Mouse (Mus musculus): ENCODE results near the gene Dph2. TPM values are rescaled to one million over a fixed set of nuclear protein-coding genes. Genes with fewer than 3 reads are reported as not detected.

Dph2 gene
- polyA plus RNA-seq, 1 experiment from 2014 or later, result 28.4 TPM

DNA sequence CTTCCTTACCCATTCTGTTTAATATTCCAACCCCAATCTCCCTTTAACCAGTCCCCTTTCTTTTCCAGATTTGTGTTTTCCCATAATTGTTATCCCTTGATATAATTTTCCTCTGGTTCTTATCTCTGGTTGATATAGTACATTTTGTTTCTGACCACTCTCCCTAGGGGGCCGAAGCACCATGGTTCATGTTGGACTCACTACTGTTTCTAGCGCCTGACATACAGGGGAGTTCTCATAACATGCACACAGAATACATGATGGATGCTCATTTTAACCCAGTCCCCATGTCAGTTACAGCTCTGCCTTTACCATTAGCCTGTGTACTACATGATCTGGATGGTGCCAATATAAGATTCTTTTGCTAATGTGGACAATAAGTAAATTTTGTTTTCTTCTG is 3.9 kb downstream of the Dph2 start:
- Histone ChIP-seq H3K36me3 (ENCODE audit: control insufficient read depth, insufficient read depth, low read length) (no peaks in the 10 kb centered on the region; the same call in 1 of the 2 replicates), H3K27ac (ENCODE audit: low read depth, low read length) (no peak overlapping the region), H3K4me2 (ENCODE audit: low read depth, low read length, severe bottlenecking) (peak overlapping the region; percentile 91; the same call in 1 of the 2 replicates), H3K4me3 (ENCODE audit: low read depth, low read length) (peak overlapping the region; percentile 87), H3K9me3 (ENCODE audit: control insufficient read depth, low read length) (no peaks in the 10 kb centered on the region), H3K9ac (ENCODE audit: low read length) (no peak overlapping the region), H3K27me3 (ENCODE audit: control insufficient read depth, insufficient read depth, low read length) (no peaks in the 10 kb centered on the region), H3K4me1 (replicated peaks; ENCODE audit: control insufficient read depth, insufficient read depth, low read length) (peaks cover 26% of the 10 kb centered on the region)
- WGBS, result 73% methylated on average over 2 of the region's 2 CpGs
- ATAC-seq (replicated peaks; ENCODE audit: low FRiP score), result no peak
- DNase-seq (ENCODE audit: low spot score), result no peak

DNA sequence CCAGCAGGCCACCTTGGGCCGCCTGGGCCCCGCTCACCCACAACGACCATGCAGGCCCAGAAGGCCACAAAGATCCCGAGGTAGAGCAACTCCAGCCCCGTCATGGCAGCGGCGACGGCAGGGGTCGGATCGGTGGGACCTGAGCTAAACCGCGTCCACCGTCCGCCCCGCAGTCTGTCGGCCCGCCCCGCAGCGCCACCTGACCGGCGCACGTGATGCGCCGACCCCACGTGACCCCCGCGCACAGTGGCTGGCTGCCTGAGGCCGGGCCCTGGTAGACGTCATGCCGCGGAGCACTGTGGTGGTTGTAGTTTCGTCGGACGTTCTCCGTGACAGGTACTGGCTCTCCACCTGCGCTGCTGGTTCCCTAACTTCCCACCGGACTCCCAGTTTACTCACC is 4.7 kb downstream of the Dph2 start, which contains the start of gene Atp6v0b:
TSS of gene Atp6v0b (minus strand) at position 201 of the 400 bp plus-strand sequence.
- Histone ChIP-seq H3K9ac (ENCODE audit: low read length) (peak within 1 kb of the TSS; percentile 82), H3K4me1 (replicated peaks; ENCODE audit: control insufficient read depth, insufficient read depth, low read length) (peaks cover 26% of the 10 kb centered on the region), H3K9me3 (ENCODE audit: control insufficient read depth, low read length) (no peaks in the 10 kb centered on the region), H3K27ac (ENCODE audit: low read depth, low read length) (peak within 1 kb of the TSS; percentile 31; the same call in 1 of the 2 replicates), H3K4me3 (ENCODE audit: low read depth, low read length) (peak within 1 kb of the TSS; percentile 87), H3K27me3 (ENCODE audit: control insufficient read depth, insufficient read depth, low read length) (no peaks in the 10 kb centered on the region), H3K36me3 (ENCODE audit: control insufficient read depth, insufficient read depth, low read length) (no peaks in the 10 kb centered on the region; the same call in 1 of the 2 replicates), H3K4me2 (ENCODE audit: low read depth, low read length, severe bottlenecking) (peak within 1 kb of the TSS; percentile 91)
- ATAC-seq (replicated peaks; ENCODE audit: low FRiP score) (peak; percentile 88), DNase-seq (ENCODE audit: low spot score) (peak; percentile 95)
- WGBS, result under 1% methylated on average over 35 of the region's 37 CpGs

DNA sequence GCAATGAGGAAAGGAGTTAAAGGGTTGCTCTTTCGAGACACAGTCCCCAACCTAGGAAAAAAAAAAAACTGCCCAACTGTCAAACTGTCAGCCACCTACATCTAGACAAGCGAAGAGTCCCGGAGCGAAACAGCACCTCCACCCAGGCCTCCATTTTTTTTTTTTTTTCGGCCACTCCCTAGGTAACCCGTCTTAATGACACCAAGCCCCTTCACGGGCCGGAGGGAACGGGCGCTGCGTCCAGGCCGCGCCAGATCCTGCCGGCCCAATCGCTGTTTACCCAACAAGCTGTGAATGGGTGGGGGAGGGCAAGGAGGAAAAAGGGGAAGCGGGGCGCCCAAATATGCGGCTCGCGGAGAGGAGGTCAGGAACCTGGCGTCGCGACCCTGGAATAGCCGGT is 5.2 kb downstream of the Dph2 start:
- DNase-seq (ENCODE audit: low spot score), result no peak
- H3K4me1 ChIP-seq (replicated peaks; ENCODE audit: control insufficient read depth, insufficient read depth, low read length), result peaks cover 25% of the 10 kb centered on the region
- H3K27me3 ChIP-seq (ENCODE audit: control insufficient read depth, insufficient read depth, low read length), result no peaks in the 10 kb centered on the region
- 4% methylated on average over 23 of the region's 24 CpGs for WGBS
- H3K36me3 ChIP-seq (ENCODE audit: control insufficient read depth, insufficient read depth, low read length), result no peaks in the 10 kb centered on the region; the same call in 1 of the 2 replicates
- no peaks in the 10 kb centered on the region for H3K9me3 ChIP-seq (ENCODE audit: control insufficient read depth, low read length)
- H3K4me3 ChIP-seq (ENCODE audit: low read depth, low read length), result peak overlapping the region; percentile 87
- H3K9ac ChIP-seq (ENCODE audit: low read length), result peak overlapping the region; percentile 82
- no peak; the same call in 1 of the 2 replicates for ATAC-seq (replicated peaks; ENCODE audit: low FRiP score)
- H3K27ac ChIP-seq (ENCODE audit: low read depth, low read length), result peak overlapping the region; percentile 31; the same call in 1 of the 2 replicates
- peak overlapping the region; percentile 91 for H3K4me2 ChIP-seq (ENCODE audit: low read depth, low read length, severe bottlenecking)

DNA sequence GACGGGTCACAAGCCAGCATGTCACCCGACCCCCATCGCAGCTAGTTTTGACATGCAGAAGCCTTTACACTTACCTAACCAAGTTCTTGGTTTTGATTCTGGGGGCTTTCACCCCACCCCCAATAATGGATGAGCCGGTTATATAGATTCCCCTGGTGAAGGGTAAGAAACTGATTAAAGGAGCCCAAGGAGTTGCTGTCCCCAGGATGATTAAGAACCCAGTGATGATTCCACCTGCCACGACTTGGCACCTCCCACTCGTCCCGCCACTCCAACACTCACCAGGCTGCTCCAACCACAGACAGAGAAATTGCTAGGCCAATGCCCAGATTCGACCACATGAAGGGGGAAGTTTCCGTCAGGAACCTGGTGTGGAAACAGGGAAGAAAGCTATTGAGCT is 5.8 kb downstream of the Dph2 start:
- H3K4me3 ChIP-seq (ENCODE audit: low read depth, low read length), result peak overlapping the region; percentile 87; the same call in 1 of the 2 replicates

DNA sequence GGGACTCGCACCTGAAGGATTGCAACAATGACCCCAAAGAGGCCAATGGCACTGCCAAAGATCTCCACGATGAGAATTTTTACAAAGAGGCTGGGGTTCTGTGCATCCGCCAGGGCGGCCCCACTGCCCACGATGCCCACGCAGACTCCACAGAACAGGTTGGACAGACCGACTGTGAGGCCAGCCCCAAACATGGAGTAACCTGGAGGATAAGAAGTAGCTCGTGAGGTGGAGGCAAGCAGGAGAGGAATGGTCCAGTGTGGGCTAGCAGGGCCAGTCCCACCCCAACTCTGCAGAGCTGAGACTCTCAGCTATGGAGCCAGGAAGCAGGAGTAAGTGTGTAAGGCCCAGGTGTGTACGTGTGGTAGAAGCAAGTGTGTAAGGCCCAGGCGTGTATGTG is 6.7 kb downstream of the Dph2 start:
- 93% methylated on average over 10 of the region's 10 CpGs for WGBS
- no peaks in the 10 kb centered on the region; the same call in 1 of the 2 replicates for H3K36me3 ChIP-seq (ENCODE audit: control insufficient read depth, insufficient read depth, low read length)
- no peak overlapping the region for H3K4me3 ChIP-seq (ENCODE audit: low read depth, low read length)
- no peaks in the 10 kb centered on the region for H3K27me3 ChIP-seq (ENCODE audit: control insufficient read depth, insufficient read depth, low read length)
- ATAC-seq (replicated peaks; ENCODE audit: low FRiP score), result no peak
- DNase-seq (ENCODE audit: low spot score), result no peak
- no peak overlapping the region for H3K9ac ChIP-seq (ENCODE audit: low read length)
- no peak overlapping the region for H3K4me2 ChIP-seq (ENCODE audit: low read depth, low read length, severe bottlenecking)
- no peak overlapping the region for H3K27ac ChIP-seq (ENCODE audit: low read depth, low read length)
- peaks cover 18% of the 10 kb centered on the region; the same call in 1 of the 2 replicates for H3K4me1 ChIP-seq (replicated peaks; ENCODE audit: control insufficient read depth, insufficient read depth, low read length)
- no peaks in the 10 kb centered on the region for H3K9me3 ChIP-seq (ENCODE audit: control insufficient read depth, low read length)

More for the DNA sequence above, 5.8 kb downstream of the Dph2 start:
- Histone ChIP-seq H3K9ac (ENCODE audit: low read length) (no peak overlapping the region), H3K27me3 (ENCODE audit: control insufficient read depth, insufficient read depth, low read length) (no peaks in the 10 kb centered on the region), H3K27ac (ENCODE audit: low read depth, low read length) (no peak overlapping the region), H3K4me2 (ENCODE audit: low read depth, low read length, severe bottlenecking) (peak overlapping the region; percentile 91; the same call in 1 of the 2 replicates), H3K36me3 (ENCODE audit: control insufficient read depth, insufficient read depth, low read length) (no peaks in the 10 kb centered on the region; the same call in 1 of the 2 replicates), H3K9me3 (ENCODE audit: control insufficient read depth, low read length) (no peaks in the 10 kb centered on the region), H3K4me1 (replicated peaks; ENCODE audit: control insufficient read depth, insufficient read depth, low read length) (peaks cover 21% of the 10 kb centered on the region; the same call in 1 of the 2 replicates)
- ATAC-seq (replicated peaks; ENCODE audit: low FRiP score) (no peak), DNase-seq (ENCODE audit: low spot score) (no peak)
- WGBS, result 86% methylated on average over 9 of the region's 9 CpGs

DNA sequence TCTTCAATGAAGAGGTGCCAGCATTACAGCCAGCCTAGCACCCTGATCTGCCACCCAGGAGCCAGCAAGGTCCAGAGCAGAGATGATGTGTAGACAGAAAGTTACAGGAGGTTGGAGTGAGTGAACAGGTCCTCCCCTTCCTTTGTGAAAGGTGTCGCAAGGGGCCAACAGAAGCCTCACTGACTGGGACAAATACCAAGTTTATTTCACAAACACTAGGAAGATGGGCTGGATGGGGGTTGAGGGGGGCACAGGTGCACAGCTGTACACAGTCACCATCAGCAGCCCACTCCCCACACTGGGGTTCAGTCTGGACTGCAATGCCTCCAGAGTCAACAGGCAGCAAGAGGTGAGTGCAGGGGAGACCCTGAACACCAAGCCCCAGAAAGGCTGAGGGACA is 7.7 kb downstream of the Dph2 start:
- WGBS, result 100% methylated on average over 1 of the region's 1 CpGs
- ATAC-seq (replicated peaks; ENCODE audit: low FRiP score) (no peak), DNase-seq (ENCODE audit: low spot score) (no peak)
- H3K27me3 ChIP-seq (ENCODE audit: control insufficient read depth, insufficient read depth, low read length), result no peaks in the 10 kb centered on the region
- no peak overlapping the region for H3K27ac ChIP-seq (ENCODE audit: low read depth, low read length)
- 0 out of 2 replicates have a peak overlapping the region, but pooled peaks have one; percentile 8 for H3K9ac ChIP-seq (ENCODE audit: low read length)
- H3K9me3 ChIP-seq (ENCODE audit: control insufficient read depth, low read length), result no peaks in the 10 kb centered on the region
- H3K4me2 ChIP-seq (ENCODE audit: low read depth, low read length, severe bottlenecking), result peak overlapping the region; percentile 89; the same call in 1 of the 2 replicates
- no peak overlapping the region for H3K4me3 ChIP-seq (ENCODE audit: low read depth, low read length)
- peaks cover 18% of the 10 kb centered on the region; the same call in 1 of the 2 replicates for H3K4me1 ChIP-seq (replicated peaks; ENCODE audit: control insufficient read depth, insufficient read depth, low read length)
- no peaks in the 10 kb centered on the region; the same call in 1 of the 2 replicates for H3K36me3 ChIP-seq (ENCODE audit: control insufficient read depth, insufficient read depth, low read length)

DNA sequence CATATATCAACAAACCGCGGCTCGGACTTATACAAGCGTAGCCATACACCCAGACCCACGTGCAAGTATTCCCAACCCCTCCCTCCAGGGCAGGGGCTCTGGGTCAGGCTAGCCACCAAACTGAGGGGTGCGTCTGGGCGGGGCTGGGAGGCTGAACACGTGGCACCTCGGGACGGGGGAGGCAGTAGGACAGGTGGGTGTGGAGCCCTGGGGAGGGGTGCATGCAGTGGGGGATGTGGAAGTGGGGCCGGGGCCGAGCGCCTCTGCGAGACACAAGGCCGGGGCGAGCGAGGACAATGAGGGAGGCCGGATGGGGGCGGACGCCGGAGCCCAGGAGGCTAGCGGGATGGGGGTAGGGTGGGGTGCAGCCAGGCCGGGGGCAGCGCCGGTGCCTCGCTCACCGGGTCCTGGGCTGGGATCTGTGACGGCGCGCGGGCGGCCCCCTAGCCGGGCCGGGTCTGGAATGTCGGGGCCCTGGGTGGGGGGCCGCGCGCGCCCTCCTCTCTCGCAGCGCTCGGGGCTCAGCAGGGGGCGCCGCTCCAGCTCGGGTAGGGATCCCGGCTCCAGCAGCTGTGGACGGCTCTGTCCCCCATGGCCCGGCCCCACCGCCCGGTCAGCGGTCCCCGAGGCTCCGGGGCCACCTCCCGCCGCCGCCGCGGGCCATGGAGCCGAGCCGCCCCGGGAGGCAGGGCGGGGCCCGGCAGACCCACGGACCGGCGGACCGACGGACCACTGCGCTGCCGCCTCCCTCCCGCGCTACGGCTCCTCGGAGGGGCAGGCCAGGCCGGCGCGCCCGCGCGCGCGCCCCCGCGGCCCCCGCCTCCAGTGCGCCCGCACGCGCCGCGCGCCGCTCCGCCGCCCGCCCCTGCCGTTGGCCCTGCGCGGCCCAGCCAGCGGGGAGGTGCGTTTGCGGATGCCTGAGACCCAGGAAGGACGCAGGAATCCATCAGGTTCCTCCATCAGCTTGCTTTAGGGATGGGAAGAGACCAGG is 8.8 kb downstream of the Dph2 start, which contains the start of gene B4galt2:
TSS of gene B4galt2 (minus strand) at position 787 of the 991 bp plus-strand sequence.
- H3K27me3 ChIP-seq (ENCODE audit: control insufficient read depth, insufficient read depth, low read length), result no peaks in the 10 kb centered on the region
- H3K4me3 ChIP-seq (ENCODE audit: low read depth, low read length), result peak within 1 kb of the TSS; percentile 84
- H3K4me1 ChIP-seq (replicated peaks; ENCODE audit: control insufficient read depth, insufficient read depth, low read length), result peaks cover 18% of the 10 kb centered on the region; the same call in 1 of the 2 replicates
- no peaks in the 10 kb centered on the region; the same call in 1 of the 2 replicates for H3K36me3 ChIP-seq (ENCODE audit: control insufficient read depth, insufficient read depth, low read length)
- peak within 1 kb of the TSS; percentile 89 for H3K4me2 ChIP-seq (ENCODE audit: low read depth, low read length, severe bottlenecking)
- DNase-seq (ENCODE audit: low spot score) (peak; percentile 81), ATAC-seq (replicated peaks; ENCODE audit: low FRiP score) (peak; percentile 45)
- no peaks in the 10 kb centered on the region for H3K9me3 ChIP-seq (ENCODE audit: control insufficient read depth, low read length)
- under 1% methylated on average over 73 of the region's 103 CpGs for WGBS
- peak within 1 kb of the TSS; percentile 18; the same call in 1 of the 2 replicates for H3K27ac ChIP-seq (ENCODE audit: low read depth, low read length)
- H3K9ac ChIP-seq (ENCODE audit: low read length), result peak within 1 kb of the TSS; percentile 91

DNA sequence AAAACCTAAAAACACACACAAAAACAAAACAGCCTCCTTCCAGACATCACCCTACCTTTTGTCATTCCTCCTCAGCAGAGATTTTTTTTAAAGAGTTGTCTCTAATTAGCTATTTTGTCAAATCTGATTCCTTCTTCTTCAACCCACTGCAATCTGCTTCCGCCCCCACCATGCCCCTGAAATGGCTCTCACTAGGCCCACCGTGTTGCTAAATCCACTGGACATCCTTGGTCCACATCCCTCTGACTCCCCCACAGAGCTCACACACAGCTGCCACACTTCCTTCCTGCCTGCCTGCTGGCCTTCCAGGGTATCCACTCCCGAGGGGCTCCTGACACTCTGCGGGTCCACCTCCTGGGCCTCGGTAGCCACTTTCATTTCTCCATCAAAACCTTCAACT is 13.1 kb downstream of the Dph2 start:
- Histone ChIP-seq H3K9ac (ENCODE audit: low read length) (no peak overlapping the region), H3K27me3 (ENCODE audit: control insufficient read depth, insufficient read depth, low read length) (no peaks in the 10 kb centered on the region), H3K4me2 (ENCODE audit: low read depth, low read length, severe bottlenecking) (no peak overlapping the region), H3K9me3 (ENCODE audit: control insufficient read depth, low read length) (no peaks in the 10 kb centered on the region), H3K4me1 (replicated peaks; ENCODE audit: control insufficient read depth, insufficient read depth, low read length) (peaks cover 7% of the 10 kb centered on the region; the same call in 1 of the 2 replicates), H3K27ac (ENCODE audit: low read depth, low read length) (no peak overlapping the region), H3K4me3 (ENCODE audit: low read depth, low read length) (no peak overlapping the region), H3K36me3 (ENCODE audit: control insufficient read depth, insufficient read depth, low read length) (peaks cover 1% of the 10 kb centered on the region; the same call in 1 of the 2 replicates)
- WGBS, result 85% methylated on average over 5 of the region's 5 CpGs
- no peak for ATAC-seq (replicated peaks; ENCODE audit: low FRiP score)
- DNase-seq (ENCODE audit: low spot score), result no peak

Data from forebrain, embryonic 11.5 days (tissue).